Mouse (Mus musculus): ENCODE measurements around the gene Ube2q1. TPM values are rescaled to one million over a fixed set of nuclear protein-coding genes. Genes with fewer than 3 reads are reported as not detected.
"Not testable (repeated sequence)": the region's sequence is repeated elsewhere in the genome, so short reads cannot be mapped to it uniquely, and the experiment has no call there.

Gene Ube2q1
- polyA plus RNA-seq, 1 experiment from 2014 or later = 21.8 TPM

DNA sequence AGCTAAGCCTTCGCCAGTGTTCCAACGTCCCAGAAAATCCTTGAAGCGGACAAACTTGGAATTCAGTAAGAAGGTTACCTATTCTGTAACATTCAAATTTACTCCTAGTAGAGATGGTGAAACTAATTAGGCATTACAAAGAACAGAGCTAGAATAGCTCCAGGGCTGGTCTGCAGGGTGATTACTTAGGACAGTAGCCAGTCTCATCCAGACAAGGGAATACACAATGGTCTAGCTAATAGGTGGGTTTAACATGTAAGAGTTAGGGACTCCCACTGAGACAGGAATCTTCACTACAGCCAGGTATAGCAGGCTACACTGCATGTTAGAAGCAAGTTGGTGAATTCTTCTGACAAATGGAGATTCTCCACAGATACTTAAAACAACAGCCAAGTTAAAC lies 26.7 kb downstream of the Ube2q1 start:
- H3K4me3 ChIP-seq (replicated peaks; ENCODE audit: low read length); H3K27ac ChIP-seq; ATAC-seq (ENCODE audit: low FRiP score); H3K4me1 ChIP-seq (replicated peaks; ENCODE audit: control insufficient read depth, insufficient read depth, low read length); H3K9ac ChIP-seq; H3K36me3 ChIP-seq (replicated peaks; ENCODE audit: control insufficient read depth, insufficient read depth); DNase-seq (ENCODE audit: low spot score); H3K4me2 ChIP-seq (replicated peaks); H3K27me3 ChIP-seq (ENCODE audit: control insufficient read depth, insufficient read depth, low read length); H3K9me3 ChIP-seq (ENCODE audit: control insufficient read depth, low read length): not testable (repeated sequence)
- 41% methylated on average over 3 of the region's 3 CpGs for WGBS

DNA sequence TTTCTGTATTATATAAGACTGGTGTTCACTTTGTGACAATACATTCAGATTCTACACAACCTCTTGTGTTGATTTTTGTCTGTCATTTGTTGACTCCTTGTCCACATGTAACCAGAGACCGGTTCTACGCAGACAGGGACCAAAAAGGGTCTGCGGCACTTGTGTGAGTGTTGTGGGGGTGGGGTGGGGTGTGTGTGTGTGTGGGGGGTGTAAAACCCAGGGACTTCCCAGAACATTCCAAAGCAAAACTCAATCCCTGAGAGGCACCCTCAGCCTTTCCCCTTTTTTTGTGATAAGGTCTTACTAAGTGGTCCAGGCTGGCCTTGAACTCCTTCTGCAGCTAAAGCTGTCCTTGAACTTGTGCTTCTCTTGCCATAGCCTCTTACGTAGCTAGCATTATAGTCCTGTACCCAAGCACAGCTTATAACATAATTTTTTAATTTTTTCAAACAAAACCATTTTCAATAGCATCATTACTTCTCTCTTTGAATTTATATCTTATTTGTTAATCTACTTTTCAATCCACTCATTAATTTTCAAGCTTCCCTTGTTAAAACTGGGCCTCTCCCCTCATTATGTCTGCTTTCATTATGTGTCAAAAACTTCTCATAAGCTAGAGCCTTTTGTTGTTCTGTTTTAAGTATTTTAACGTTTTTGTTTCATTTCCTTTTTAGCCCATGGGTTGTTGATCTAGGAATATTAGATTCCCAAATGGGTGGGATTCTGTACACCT lies 27.5 kb downstream of the Ube2q1 start:
- Histone ChIP-seq H3K27ac (no peak overlapping the region), H3K4me2 (replicated peaks) (no peak overlapping the region), H3K4me3 (replicated peaks; ENCODE audit: low read length) (no peak overlapping the region), H3K9ac (no peak overlapping the region), H3K4me1 (replicated peaks; ENCODE audit: control insufficient read depth, insufficient read depth, low read length) (no peaks in the 10 kb centered on the region), H3K9me3 (ENCODE audit: control insufficient read depth, low read length) (no peaks in the 10 kb centered on the region), H3K36me3 (replicated peaks; ENCODE audit: control insufficient read depth, insufficient read depth) (no peaks in the 10 kb centered on the region), H3K27me3 (ENCODE audit: control insufficient read depth, insufficient read depth, low read length) (no peaks in the 10 kb centered on the region)
- no peak for DNase-seq (ENCODE audit: low spot score)
- WGBS = 70% methylated on average over 5 of the region's 5 CpGs
- ATAC-seq (ENCODE audit: low FRiP score) = no peak

DNA sequence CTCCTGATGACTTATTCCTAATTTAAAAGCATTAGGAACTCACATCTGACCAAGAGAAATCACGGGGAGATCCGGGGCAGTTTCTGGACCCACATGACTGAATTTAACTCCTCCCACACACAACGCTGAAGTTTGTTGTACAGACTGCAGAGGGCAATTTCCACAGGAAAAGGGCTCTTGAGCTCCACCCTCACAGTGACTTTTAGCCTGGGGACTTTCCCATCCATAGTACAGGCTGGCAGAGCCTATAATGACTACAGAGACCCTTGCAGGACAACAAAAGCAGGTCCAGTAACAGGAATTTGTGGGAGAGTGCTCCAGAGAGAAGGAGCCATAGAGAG lies 28.1 kb downstream of the Ube2q1 start:
- Histone ChIP-seq H3K4me3 (replicated peaks; ENCODE audit: low read length) (no peak overlapping the region), H3K4me1 (replicated peaks; ENCODE audit: control insufficient read depth, insufficient read depth, low read length) (no peaks in the 10 kb centered on the region), H3K9ac (no peak overlapping the region), H3K9me3 (ENCODE audit: control insufficient read depth, low read length) (no peaks in the 10 kb centered on the region), H3K36me3 (replicated peaks; ENCODE audit: control insufficient read depth, insufficient read depth) (no peaks in the 10 kb centered on the region), H3K4me2 (replicated peaks) (no peak overlapping the region), H3K27me3 (ENCODE audit: control insufficient read depth, insufficient read depth, low read length) (no peaks in the 10 kb centered on the region), H3K27ac (no peak overlapping the region)
- DNase-seq (ENCODE audit: low spot score) (no peak), ATAC-seq (ENCODE audit: low FRiP score) (no peak)
- WGBS = 47% methylated on average over 3 of the region's 3 CpGs

DNA sequence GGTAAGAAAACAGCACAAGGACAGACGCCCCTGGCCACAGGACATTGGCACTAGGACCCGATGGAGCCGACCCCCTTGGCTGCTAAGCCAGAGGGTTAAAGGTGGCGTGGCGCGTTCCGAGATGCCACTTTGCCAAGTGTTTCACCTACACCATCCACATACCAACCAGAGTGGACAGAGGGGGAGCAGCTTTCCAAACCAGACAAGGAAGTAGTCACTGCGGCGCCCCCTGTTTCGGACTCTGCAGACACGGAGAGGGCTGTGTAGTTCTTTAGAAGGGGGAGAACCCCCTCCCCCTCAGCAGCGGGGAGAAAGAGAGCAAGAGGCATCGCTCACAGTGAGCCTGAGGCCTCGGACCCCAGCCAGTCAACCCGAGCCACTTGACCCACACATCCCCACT lies 29.5 kb downstream of the Ube2q1 start:
- Histone ChIP-seq H3K9me3 (ENCODE audit: control insufficient read depth, low read length) (no peaks in the 10 kb centered on the region), H3K4me3 (replicated peaks; ENCODE audit: low read length) (no peak overlapping the region), H3K4me1 (replicated peaks; ENCODE audit: control insufficient read depth, insufficient read depth, low read length) (no peaks in the 10 kb centered on the region), H3K27ac (no peak overlapping the region), H3K27me3 (ENCODE audit: control insufficient read depth, insufficient read depth, low read length) (no peaks in the 10 kb centered on the region), H3K9ac (no peak overlapping the region), H3K4me2 (replicated peaks) (no peak overlapping the region), H3K36me3 (replicated peaks; ENCODE audit: control insufficient read depth, insufficient read depth) (no peaks in the 10 kb centered on the region)
- ATAC-seq (ENCODE audit: low FRiP score) = no peak
- DNase-seq (ENCODE audit: low spot score) = no peak
- WGBS = 65% methylated on average over 15 of the region's 15 CpGs

- H3K4me1 ChIP-seq (replicated peaks; ENCODE audit: control insufficient read depth, insufficient read depth, low read length) = no peaks in the 10 kb centered on the region
- H3K27ac ChIP-seq = no peak overlapping the region
- DNase-seq (ENCODE audit: low spot score) (no peak), ATAC-seq (ENCODE audit: low FRiP score) (no peak)
- H3K9ac ChIP-seq = no peak overlapping the region
- peaks cover 6% of the 10 kb centered on the region for H3K9me3 ChIP-seq (ENCODE audit: control insufficient read depth, low read length)
- no peak overlapping the region for H3K4me2 ChIP-seq (replicated peaks)
- 70% methylated on average over 4 of the region's 4 CpGs for WGBS
- H3K4me3 ChIP-seq (replicated peaks; ENCODE audit: low read length) = no peak overlapping the region
- no peaks in the 10 kb centered on the region for H3K36me3 ChIP-seq (replicated peaks; ENCODE audit: control insufficient read depth, insufficient read depth)
- H3K27me3 ChIP-seq (ENCODE audit: control insufficient read depth, insufficient read depth, low read length) = no peaks in the 10 kb centered on the region
Observed at GRCm38 (mm10) chr3:89805179-89805578, 31.8 kb downstream of the Ube2q1 start.

DNA sequence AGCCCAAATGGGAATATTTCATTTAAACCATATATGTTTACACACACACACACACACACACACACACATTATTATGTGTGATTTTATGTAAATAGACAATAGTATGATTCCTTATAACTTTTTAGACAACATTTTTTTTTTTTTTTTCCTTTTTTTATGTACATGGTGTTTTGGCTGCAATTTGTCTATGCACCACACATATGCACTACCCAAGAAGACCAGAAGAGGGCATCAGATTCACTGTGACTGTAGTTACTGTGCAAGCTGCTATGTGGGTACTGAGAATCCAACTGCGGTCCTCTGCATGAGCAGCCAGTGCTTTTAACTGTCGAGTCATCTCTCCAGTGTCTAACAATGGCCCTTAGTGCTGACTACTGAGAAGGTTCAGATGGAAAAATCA lies 33.3 kb downstream of the Ube2q1 start:
- ATAC-seq (ENCODE audit: low FRiP score) = no peak
- 97% methylated on average over 2 of the region's 2 CpGs for WGBS
- H3K27ac ChIP-seq = no peak overlapping the region
- H3K36me3 ChIP-seq (replicated peaks; ENCODE audit: control insufficient read depth, insufficient read depth) = no peaks in the 10 kb centered on the region
- no peaks in the 10 kb centered on the region for H3K27me3 ChIP-seq (ENCODE audit: control insufficient read depth, insufficient read depth, low read length)
- no peak for DNase-seq (ENCODE audit: low spot score)
- no peak overlapping the region for H3K4me3 ChIP-seq (replicated peaks; ENCODE audit: low read length)
- H3K9ac ChIP-seq = no peak overlapping the region
- no peaks in the 10 kb centered on the region for H3K4me1 ChIP-seq (replicated peaks; ENCODE audit: control insufficient read depth, insufficient read depth, low read length)
- no peak overlapping the region for H3K4me2 ChIP-seq (replicated peaks)
- H3K9me3 ChIP-seq (ENCODE audit: control insufficient read depth, low read length) = peaks cover 11% of the 10 kb centered on the region

DNA sequence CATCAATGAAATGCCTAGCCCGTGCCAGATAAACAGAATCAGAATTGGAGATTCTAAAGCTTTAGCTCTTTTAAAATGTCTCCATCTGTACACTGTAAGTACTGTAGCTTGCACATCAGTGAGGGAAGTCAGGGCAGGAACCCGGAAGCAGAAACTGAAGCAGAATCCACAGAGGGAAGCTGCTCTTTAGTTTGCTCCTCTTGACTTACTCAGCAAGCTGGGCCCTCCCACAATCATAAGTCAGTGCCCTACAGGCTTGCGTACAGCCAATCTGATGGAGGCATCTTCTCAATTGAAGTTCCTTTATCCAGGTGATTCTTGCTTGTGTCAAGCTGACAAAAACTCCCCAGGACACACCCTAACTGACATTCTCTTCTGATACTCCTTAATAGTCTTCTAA lies 33.8 kb downstream of the Ube2q1 start:
- H3K36me3 ChIP-seq (replicated peaks; ENCODE audit: control insufficient read depth, insufficient read depth) = no peaks in the 10 kb centered on the region
- H3K4me1 ChIP-seq (replicated peaks; ENCODE audit: control insufficient read depth, insufficient read depth, low read length) = no peaks in the 10 kb centered on the region
- no peak overlapping the region for H3K4me2 ChIP-seq (replicated peaks)
- WGBS = 95% methylated on average over 3 of the region's 3 CpGs
- no peak overlapping the region for H3K27ac ChIP-seq
- no peak overlapping the region for H3K4me3 ChIP-seq (replicated peaks; ENCODE audit: low read length)
- DNase-seq (ENCODE audit: low spot score) (no peak), ATAC-seq (ENCODE audit: low FRiP score) (no peak)
- peaks cover 11% of the 10 kb centered on the region for H3K9me3 ChIP-seq (ENCODE audit: control insufficient read depth, low read length)
- no peak overlapping the region for H3K9ac ChIP-seq
- H3K27me3 ChIP-seq (ENCODE audit: control insufficient read depth, insufficient read depth, low read length) = no peaks in the 10 kb centered on the region

- DNase-seq (ENCODE audit: low spot score) = no peak
- Histone ChIP-seq H3K27ac (no peak overlapping the region), H3K4me2 (replicated peaks) (no peak overlapping the region), H3K36me3 (replicated peaks; ENCODE audit: control insufficient read depth, insufficient read depth) (no peaks in the 10 kb centered on the region), H3K9ac (no peak overlapping the region), H3K9me3 (ENCODE audit: control insufficient read depth, low read length) (peaks cover 11% of the 10 kb centered on the region), H3K4me1 (replicated peaks; ENCODE audit: control insufficient read depth, insufficient read depth, low read length) (no peaks in the 10 kb centered on the region), H3K4me3 (replicated peaks; ENCODE audit: low read length) (no peak overlapping the region), H3K27me3 (ENCODE audit: control insufficient read depth, insufficient read depth, low read length) (no peaks in the 10 kb centered on the region)
- WGBS = 78% methylated on average over 5 of the region's 5 CpGs
- no peak for ATAC-seq (ENCODE audit: low FRiP score)
Observed at GRCm38 (mm10) chr3:89807881-89808280, 34.5 kb downstream of the Ube2q1 start.

DNA sequence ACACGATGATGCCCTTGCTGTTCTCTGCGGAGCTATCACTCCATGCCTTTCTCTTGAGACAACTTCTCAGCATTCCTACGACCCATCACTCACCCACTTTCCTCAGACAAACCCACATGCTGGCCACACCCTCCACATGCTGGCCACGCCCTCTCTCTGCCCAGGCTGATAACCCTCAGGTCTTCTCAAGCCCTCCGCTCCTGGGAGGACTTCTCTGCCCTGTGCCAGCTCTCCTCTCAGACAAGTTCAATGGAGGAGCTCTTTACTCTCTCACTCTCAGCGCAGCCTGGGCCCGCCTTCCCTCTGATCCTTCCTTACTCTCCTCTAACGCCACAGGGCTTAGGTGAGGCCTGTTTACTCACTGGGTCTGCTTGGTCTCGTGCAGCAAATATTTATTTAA lies 35.2 kb downstream of the Ube2q1 start:
- Histone ChIP-seq H3K27ac (no peak overlapping the region), H3K4me3 (replicated peaks; ENCODE audit: low read length) (no peak overlapping the region), H3K4me1 (replicated peaks; ENCODE audit: control insufficient read depth, insufficient read depth, low read length) (no peaks in the 10 kb centered on the region), H3K4me2 (replicated peaks) (no peak overlapping the region), H3K9me3 (ENCODE audit: control insufficient read depth, low read length) (peaks cover 11% of the 10 kb centered on the region), H3K27me3 (ENCODE audit: control insufficient read depth, insufficient read depth, low read length) (no peaks in the 10 kb centered on the region), H3K9ac (no peak overlapping the region), H3K36me3 (replicated peaks; ENCODE audit: control insufficient read depth, insufficient read depth) (no peaks in the 10 kb centered on the region)
- ATAC-seq (ENCODE audit: low FRiP score) = no peak
- WGBS = 55% methylated on average over 9 of the region's 9 CpGs
- no peak for DNase-seq (ENCODE audit: low spot score)

DNA sequence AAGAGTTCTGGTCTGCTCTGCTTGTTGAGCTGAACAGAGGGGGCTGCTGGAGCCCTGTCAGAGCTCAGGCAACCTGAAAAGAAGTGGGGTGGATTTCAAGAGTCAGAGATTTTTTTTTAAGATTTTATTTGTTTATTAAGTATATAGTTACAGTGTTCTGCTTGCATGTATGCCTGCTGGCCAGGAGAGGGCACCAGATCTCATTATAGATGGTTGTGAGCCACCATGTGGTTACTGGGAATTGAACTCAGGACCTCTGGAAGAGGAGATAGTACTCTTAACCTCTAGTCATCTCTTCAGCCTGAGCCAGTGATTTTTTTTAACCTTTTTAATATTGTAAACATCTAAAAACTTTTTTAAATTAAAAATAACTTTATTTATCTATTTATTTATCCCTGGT lies 37.4 kb downstream of the Ube2q1 start:
- Histone ChIP-seq H3K27me3 (ENCODE audit: control insufficient read depth, insufficient read depth, low read length) (no peaks in the 10 kb centered on the region), H3K27ac (no peak overlapping the region), H3K4me1 (replicated peaks; ENCODE audit: control insufficient read depth, insufficient read depth, low read length) (no peaks in the 10 kb centered on the region), H3K36me3 (replicated peaks; ENCODE audit: control insufficient read depth, insufficient read depth) (no peaks in the 10 kb centered on the region), H3K9me3 (ENCODE audit: control insufficient read depth, low read length) (peaks cover 11% of the 10 kb centered on the region), H3K9ac (no peak overlapping the region), H3K4me2 (replicated peaks) (no peak overlapping the region), H3K4me3 (replicated peaks; ENCODE audit: low read length) (no peak overlapping the region)
- ATAC-seq (ENCODE audit: low FRiP score) (no peak), DNase-seq (ENCODE audit: low spot score) (no peak)
